Mouse (Mus musculus) Patski (cell line): ENCODE results near the gene Gpr180. TPM values are rescaled to one million over a fixed set of nuclear protein-coding genes. Genes with fewer than 3 reads are reported as not detected.
"Not testable (repeated sequence)": the region's sequence is repeated elsewhere in the genome, so short reads cannot be mapped to it uniquely, and the experiment has no call there.

Source experiments
- ATAC-seq: fragments of 100-300 bp; one replicate; pipeline ENCODE4 v1.8.0; 2021
- CTCF ChIA-PET: fragments of 350-600 bp; sonication (Branson Sonifier 250); formaldehyde crosslinking; loops from one replicate; lab custom pipeline; 2022; ENCODE audit warnings: inconsistent platforms; lab: Charles Lee
- POLR2A ChIA-PET: fragments of 350-600 bp; sonication (Branson Sonifier 250); formaldehyde crosslinking; loops from one replicate; lab custom pipeline; 2022; ENCODE audit warnings: antibody characterized with exemption, inconsistent platforms; lab: Charles Lee
- DNase-seq: peaks from one replicate; pipeline ENCODE4 v3.0.0-alpha.2; 2011; ENCODE audit warnings: low read depth, low spot score
- H3K27me3 ChIP-seq: fragments of 371-371 bp; one replicate; pipeline ENCODE4 v1.5.1; 2021
- CTCF ChIP-seq: fragments of 100-300 bp; IDR thresholded peaks from one replicate; pipeline ENCODE4 v1.5.1; 2021
- in situ Hi-C: fragments of 300-500 bp; cut with MboI; formaldehyde crosslinking; loops from 3 replicates; pipeline ENCODE4 v1.11.1; 2018; ENCODE audit warnings: low pct_unique_long_range_greater_than_20kb, mixed read lengths
- polyA plus RNA-seq: library from polyadenylated mRNA; unstranded; gene quantifications from one replicate; pipeline ENCODE4 v1.2.3, GENCODE M21; 2021

Gene Gpr180
- 28.3 TPM for polyA plus RNA-seq

DNA sequence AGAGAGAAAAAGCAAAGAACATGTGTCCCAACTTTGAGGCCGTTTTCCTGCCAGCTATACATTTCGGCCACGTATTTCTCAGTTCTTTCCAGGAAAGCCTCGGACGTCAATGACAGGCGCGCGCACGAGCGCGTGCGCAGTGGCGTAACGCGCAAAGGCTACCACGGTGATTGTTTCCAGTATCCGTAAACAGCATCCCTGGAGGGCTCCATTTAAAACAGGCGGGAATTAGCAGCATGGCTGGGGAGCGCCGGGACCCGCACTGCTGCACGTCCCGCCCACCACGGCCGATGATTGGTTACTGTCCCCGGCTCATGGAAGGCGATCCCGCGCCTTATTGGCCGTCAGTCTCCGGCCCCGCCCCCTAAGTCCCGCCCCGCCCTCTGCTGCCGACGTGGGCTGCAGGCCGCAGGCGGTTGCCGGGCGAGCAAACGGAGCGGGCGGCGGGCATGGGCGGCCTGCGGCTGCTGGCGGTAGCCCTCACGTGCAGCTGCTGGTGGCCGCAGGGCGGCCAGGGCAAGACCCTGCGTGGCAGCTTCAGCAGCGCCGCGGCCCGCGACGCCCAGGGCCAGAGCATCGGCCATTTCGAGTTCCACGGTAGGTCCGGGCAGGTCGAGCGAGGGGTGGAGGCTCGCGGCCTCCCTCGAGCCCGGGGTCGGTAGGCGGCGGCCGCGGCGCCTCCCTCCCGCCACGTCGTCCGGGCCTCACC lies at the start of gene Gpr180:
TSS of gene Gpr180 (plus strand) at position 415 of the 709 bp plus-strand sequence.
- ATAC-seq (peak; percentile 95), DNase-seq (peak; percentile 64)
- H3K27me3 ChIP-seq = no peaks in the 10 kb centered on the region
- no peak for TF ChIP-seq CTCF
- in situ Hi-C loops = loop anchor here (10.0 kb wide), 1 partner anchor 132 kb away; no protein-coding TSS in a partner anchor
- ChIA-PET POLR2A (no interaction called here), CTCF (interaction anchor here (1.9 to 2.3 kb wide), 2 partner anchors 11 to 20 kb away, joined by 5 to 6 read pairs; no protein-coding TSS in a partner anchor)

GRCm38 (mm10) chr14:118088437-118089207 lies 48.3 kb upstream of the Gpr180 start:
- TF ChIP-seq CTCF = no peak
- ChIA-PET CTCF (interaction anchor here (1.3 kb wide), 1 partner anchor 18 kb away, joined by 4 read pairs; no protein-coding TSS in a partner anchor), POLR2A (no interaction called here)
- peak; percentile 62 for ATAC-seq
- peaks cover 8% of the 10 kb centered on the region for H3K27me3 ChIP-seq
- no peak for DNase-seq
- in situ Hi-C loops = no loop called here

DNA sequence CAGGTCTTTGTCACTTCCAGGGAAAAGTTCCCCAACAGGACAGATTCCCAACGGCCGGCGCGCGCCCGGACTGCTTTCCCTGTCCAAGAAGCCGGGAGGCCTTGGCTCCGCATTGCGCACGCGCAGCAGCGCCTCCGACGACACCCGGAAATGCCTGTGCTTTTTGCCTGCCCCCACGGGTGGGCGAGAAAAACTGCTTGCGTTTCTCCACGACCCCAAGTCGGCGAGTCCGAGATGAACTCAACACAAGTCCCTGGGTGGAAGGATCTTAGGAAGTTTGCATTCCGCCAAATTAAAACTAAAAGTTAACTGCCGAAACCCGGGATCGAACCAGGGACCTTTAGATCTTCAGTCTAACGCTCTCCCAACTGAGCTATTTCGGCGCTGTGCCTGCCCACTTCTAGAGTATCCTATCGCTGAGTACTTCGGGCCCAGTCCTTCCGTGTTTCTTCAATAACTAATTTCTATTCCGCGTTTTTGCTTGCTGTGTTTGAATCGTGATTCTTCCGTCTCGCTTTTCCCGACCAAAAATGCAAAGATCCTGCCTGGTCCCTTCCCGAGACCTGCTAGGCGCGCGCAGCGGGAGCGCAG lies 47.6 kb upstream of the Gpr180 start:
- TF ChIP-seq CTCF = no peak
- POLR2A ChIA-PET = no interaction called here
- peaks cover 8% of the 10 kb centered on the region for H3K27me3 ChIP-seq
- CTCF ChIA-PET = interaction anchor here (1.3 kb wide), 1 partner anchor 18 kb away, joined by 4 read pairs; no protein-coding TSS in a partner anchor
- DNase-seq = no peak
- peak; percentile 87 for ATAC-seq
- in situ Hi-C loops = no loop called here

- DNase-seq = no peak
- in situ Hi-C loops = no loop called here
These were observed 47.1 kb upstream of the Gpr180 start for GRCm38 (mm10) chr14:118089806-118090392.

GRCm38 (mm10) chr14:118098265-118098664 lies 38.7 kb upstream of the Gpr180 start:
- ATAC-seq (no peak), DNase-seq (no peak)
- H3K27me3 ChIP-seq = peaks cover 20% of the 10 kb centered on the region
- in situ Hi-C loops = no loop called here
- ChIA-PET POLR2A (no interaction called here), CTCF (no interaction called here)
- no peak for TF ChIP-seq CTCF

More at GRCm38 (mm10) chr14:118089806-118090392, 47.1 kb upstream of the Gpr180 start:
- H3K27me3 ChIP-seq = peaks cover 13% of the 10 kb centered on the region
- POLR2A ChIA-PET = interaction anchor here (1.5 kb wide), 1 partner anchor 11 kb away, joined by 3 read pairs; no protein-coding TSS in a partner anchor
- ATAC-seq = peak; percentile 31
- CTCF ChIA-PET = interaction anchor here (1.3 kb wide), 1 partner anchor 17 kb away, joined by 4 read pairs; no protein-coding TSS in a partner anchor
- TF ChIP-seq CTCF = no peak

DNA sequence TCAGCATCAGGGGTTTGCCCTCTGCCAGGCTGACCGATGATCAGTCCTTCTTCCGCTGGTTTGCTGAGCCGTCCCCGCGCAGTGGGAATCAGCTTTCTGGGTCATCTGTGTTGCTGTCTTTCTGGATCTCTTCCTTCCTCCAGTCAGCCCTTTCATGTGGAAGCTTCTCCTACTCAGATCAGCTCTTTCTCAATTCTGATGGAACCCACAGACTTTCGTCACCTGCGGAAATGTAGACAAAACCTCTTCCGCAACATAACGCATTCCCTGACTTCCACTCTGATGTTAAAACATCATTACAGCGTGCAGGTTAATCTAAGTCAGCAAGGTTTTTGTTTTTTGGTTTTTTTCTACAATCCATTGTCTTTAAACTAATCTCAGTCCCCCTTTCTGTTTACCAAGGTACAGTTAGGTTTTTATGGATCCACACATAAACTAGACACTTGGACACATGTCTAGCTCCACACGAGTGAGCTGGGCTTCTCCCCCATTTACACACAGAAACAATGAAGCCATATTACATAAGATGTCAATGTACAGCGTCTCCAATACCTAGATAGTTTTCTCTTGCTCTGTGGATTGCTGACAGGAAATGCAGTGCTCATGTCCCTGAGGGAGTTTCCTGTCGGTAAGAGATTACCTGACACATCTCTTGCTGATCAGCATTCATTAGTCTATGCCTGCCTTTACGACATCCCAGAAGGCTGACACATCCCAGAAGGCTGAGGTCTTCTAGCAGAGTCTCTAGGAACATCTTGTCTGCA lies 35.5 kb upstream of the Gpr180 start:
- POLR2A ChIA-PET = interaction anchor here (1.0 kb wide), 1 partner anchor 11 kb away, joined by 3 read pairs; no protein-coding TSS in a partner anchor
- no peak for TF ChIP-seq CTCF
- CTCF ChIA-PET = interaction anchor here (1.8 kb wide), 1 partner anchor 9 kb away, joined by 5 read pairs; no protein-coding TSS in a partner anchor
- in situ Hi-C loops = no loop called here
- no peak for DNase-seq
- peaks cover 17% of the 10 kb centered on the region for H3K27me3 ChIP-seq
- no peak for ATAC-seq

DNA sequence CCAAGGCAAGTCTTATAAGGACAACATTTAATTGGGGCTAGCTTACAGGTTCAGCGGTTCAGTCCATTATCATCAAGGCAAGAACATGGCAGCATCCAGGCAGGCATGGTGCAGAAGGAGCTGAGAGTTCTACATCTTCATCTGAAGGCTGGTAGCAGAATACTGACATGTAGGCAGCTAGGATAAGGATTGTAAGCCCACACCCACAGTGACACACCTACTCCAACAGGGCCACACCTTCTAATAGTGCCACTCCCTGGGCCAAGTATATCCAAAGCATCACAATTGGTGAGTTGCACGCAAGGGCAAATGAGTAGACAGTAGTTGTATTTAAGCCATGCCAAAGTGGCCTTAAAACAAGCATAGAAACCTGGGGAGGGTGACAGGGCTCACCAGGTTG lies 29.5 kb upstream of the Gpr180 start:
- in situ Hi-C loops, ATAC-seq, H3K27me3 ChIP-seq, POLR2A ChIA-PET, DNase-seq: not testable (repeated sequence)
- CTCF ChIA-PET = interaction anchor here (1.4 kb wide), 1 partner anchor 18 kb away, joined by 4 read pairs; no protein-coding TSS in a partner anchor

GRCm38 (mm10) chr14:118113116-118113515 lies 23.8 kb upstream of the Gpr180 start:
- CTCF ChIA-PET = no interaction called here
- no peak for DNase-seq

GRCm38 (mm10) chr14:118124129-118124528 lies 12.8 kb upstream of the Gpr180 start:
- ATAC-seq = no peak
- in situ Hi-C loops = no loop called here
- POLR2A ChIA-PET = no interaction called here
- no peaks in the 10 kb centered on the region for H3K27me3 ChIP-seq
- CTCF ChIA-PET = interaction anchor here (1.3 kb wide), 1 partner anchor 10 kb away, joined by 3 read pairs; no protein-coding TSS in a partner anchor
- TF ChIP-seq CTCF = no peak
- no peak for DNase-seq

More at GRCm38 (mm10) chr14:118113116-118113515, 23.8 kb upstream of the Gpr180 start:
- in situ Hi-C loops = no loop called here
- no peaks in the 10 kb centered on the region for H3K27me3 ChIP-seq
- POLR2A ChIA-PET = no interaction called here
- TF ChIP-seq CTCF = no peak
- no peak for ATAC-seq
